Mouse (Mus musculus) ES-Bruce4 (cell line): ENCODE measurements around the gene Mindy4b-ps.

Source experiments
- CTCF ChIP-seq: IDR thresholded peaks from one replicate; pipeline ENCODE4 v1.8.1; 2011; ENCODE audit warnings: low read depth, low read length
- POLR2A ChIP-seq: IDR thresholded peaks from one replicate; pipeline ENCODE4 v1.8.1; 2011; ENCODE audit warnings: low read length; ENCODE audit not compliant: insufficient read depth

DNA sequence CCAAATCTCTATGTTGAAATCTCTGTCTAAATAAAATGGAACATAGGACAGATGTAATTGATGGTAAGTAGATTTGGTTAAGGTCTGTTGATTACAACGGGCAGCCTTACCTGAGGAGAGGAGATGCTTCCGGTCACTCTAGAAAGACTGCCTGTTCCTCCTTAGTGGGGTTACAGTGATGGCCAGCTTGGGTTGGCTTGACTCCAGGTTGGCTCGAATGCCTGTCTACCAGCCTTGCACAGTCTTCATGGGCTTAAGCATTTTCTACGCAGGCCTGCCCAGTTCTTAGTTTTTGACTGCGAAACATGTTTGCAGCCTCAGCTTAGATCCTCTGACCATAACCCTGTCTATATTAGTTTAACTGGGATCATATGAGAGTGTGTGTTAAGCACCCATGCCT, 13.5 kb downstream of the Mindy4b-ps start:
- TF ChIP-seq CTCF (no peak), POLR2A (no peak)
